Mouse (Mus musculus): ENCODE measurements around the gene 3100002H09Rik.

- no peak for TF ChIP-seq ZC3H11A (IDR thresholded peaks at IDR 0.05; ENCODE audit: borderline replicate concordance, low read depth, low read length)
- no peak for TF ChIP-seq CHD2 (IDR thresholded peaks at IDR 0.05; ENCODE audit: low read depth, low read length)
Measured at GRCm38 (mm10) chr4:124605255-124605654, 5.3 kb downstream of the 3100002H09Rik start.

All from ES-E14 (cell line).